Mouse (Mus musculus) urinary bladder, postnatal 25 days (tissue): ENCODE data around the gene Pigq.

Experiments
- DNase-seq: peaks from one replicate; pipeline ENCODE4 v3.0.0; 2022; ENCODE audit warnings: low spot score

The Pigq gene

GRCm38 (mm10) chr17:25958771-25959494 lies 14.2 kb upstream of the Pigq start:
- DNase-seq: no peak

- DNase-seq: no peak
These were observed 12.9 kb upstream of the Pigq start for GRCm38 (mm10) chr17:25957586-25958051.

GRCm38 (mm10) chr17:25956631-25957030 lies 11.9 kb upstream of the Pigq start:
- DNase-seq: no peak

GRCm38 (mm10) chr17:25956201-25956600 lies 11.5 kb upstream of the Pigq start:
- DNase-seq: no peak

- no peak for DNase-seq
These were observed 11.0 kb upstream of the Pigq start for GRCm38 (mm10) chr17:25955736-25956135.

GRCm38 (mm10) chr17:25954671-25955070 lies 9.9 kb upstream of the Pigq start:
- no peak for DNase-seq

GRCm38 (mm10) chr17:25953161-25953560 lies 8.4 kb upstream of the Pigq start:
- DNase-seq: no peak

- no peak for DNase-seq
These were observed 7.3 kb upstream of the Pigq start, which contains the start of gene A930017K11Rik for GRCm38 (mm10) chr17:25951803-25952623. A930017K11Rik (minus strand) TSS chr17:25952565.

GRCm38 (mm10) chr17:25951225-25951802 lies 6.6 kb upstream of the Pigq start:
- DNase-seq: no peak

GRCm38 (mm10) chr17:25950706-25951105 lies 6.0 kb upstream of the Pigq start:
- no peak for DNase-seq

- no peak for DNase-seq
These were observed 5.2 kb upstream of the Pigq start for GRCm38 (mm10) chr17:25949981-25950380.

GRCm38 (mm10) chr17:25948051-25948450 lies 3.3 kb upstream of the Pigq start:
- DNase-seq: no peak

GRCm38 (mm10) chr17:25947576-25947975 lies 2.8 kb upstream of the Pigq start:
- DNase-seq: no peak

GRCm38 (mm10) chr17:25946891-25947290 lies 2.2 kb upstream of the Pigq start:
- no peak for DNase-seq

- DNase-seq: no peak
These were observed 1.6 kb upstream of the Pigq start for GRCm38 (mm10) chr17:25946349-25946748.

GRCm38 (mm10) chr17:25945517-25946155 lies 900 bp upstream of the Pigq start:
- DNase-seq: no peak

GRCm38 (mm10) chr17:25943769-25944168 lies 967 bp downstream of the Pigq start:
- no peak for DNase-seq

- DNase-seq: no peak
These were observed 1.5 kb downstream of the Pigq start for GRCm38 (mm10) chr17:25943221-25943620.

GRCm38 (mm10) chr17:25942597-25943151 lies 2.1 kb downstream of the Pigq start:
- no peak for DNase-seq

GRCm38 (mm10) chr17:25941511-25942241 lies 3.1 kb downstream of the Pigq start:
- peak; percentile 80 for DNase-seq

GRCm38 (mm10) chr17:25934526-25934925 lies 10.2 kb downstream of the Pigq start:
- DNase-seq: no peak
